ENCODE assay signal across 10 mouse cellular contexts in the genomic region with DNA sequence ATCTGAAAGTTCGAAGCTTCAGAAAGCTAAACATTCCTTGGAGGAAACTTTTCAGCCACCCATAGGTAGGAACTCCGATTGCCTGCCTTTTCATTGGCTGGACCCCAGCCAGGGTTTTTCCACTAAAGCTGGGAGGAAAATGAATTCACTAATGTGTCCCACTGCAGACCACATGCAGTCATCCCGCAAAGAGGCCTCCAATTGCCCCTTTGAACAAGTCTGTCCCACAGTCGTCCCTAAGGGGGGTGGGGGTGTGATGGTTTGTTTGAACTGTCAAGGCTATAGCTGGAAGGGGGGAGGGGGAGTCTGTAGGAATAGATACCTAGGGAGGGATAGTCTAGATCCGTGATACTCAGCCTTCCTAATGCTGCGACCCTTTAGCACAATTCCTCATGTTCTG. TPM values are rescaled to one million over a fixed set of nuclear protein-coding genes. Genes with fewer than 3 reads are reported as not detected.
DNase-seq lines count a peak whose midpoint lies in the region; ATAC-seq lines count a peak whose summit lies in the region.
"Had no signal": no experiment of that assay in that cellular context is flagged by ENCODE, and none has a peak within 500 bp of the region (broad histone marks: within the 10 kb centered on the region; RNA-seq: fewer than 3 reads in every experiment).

No protein-coding gene starts in this region.

- intact Hi-C loops in heart, postnatal 25 days (cut with DNase I), result no loop called here

- H3K4me2 ChIP-seq in neural tube, embryonic 11.5 days (ENCODE audit: low read depth), result no peak overlapping the region

- H3K27me3 ChIP-seq in neural tube, embryonic 11.5 days (ENCODE audit: control insufficient read depth, insufficient read depth, low read length), result peaks cover 3% of the 10 kb centered on the region; the same call in 1 of the 2 replicates
- H3K27me3 ChIP-seq: Patski had no signal

- H3K4me3 ChIP-seq in neural tube, embryonic 11.5 days (ENCODE audit: low read depth, low read length), result no peak overlapping the region

- no peaks in the 10 kb centered on the region for H3K9me3 ChIP-seq in neural tube, embryonic 11.5 days (ENCODE audit: control insufficient read depth, low read length)

- peak; percentile 91 for DNase-seq in heart, adult 11 months
- no peak for DNase-seq in heart, postnatal 25 days (ENCODE audit: low spot score)
- DNase-seq in adrenal gland, adult 18-20 months (ENCODE audit: low spot score in 2 of 2), result peak; percentile 29 to 31
- peak; percentile 19 to 39 for DNase-seq in heart, adult 18-20 months
- peak; percentile 36 for DNase-seq in kidney, adult 11 months
- peak; percentile 24 for DNase-seq in neural tube, embryonic 11.5 days (ENCODE audit: low spot score)
- no peak for DNase-seq in spleen, postnatal 4 days (ENCODE audit: low spot score in 2 of 2)

- H3K36me3 ChIP-seq in neural tube, embryonic 11.5 days (ENCODE audit: control insufficient read depth, insufficient read depth, low read length), result no peaks in the 10 kb centered on the region

- H3K27ac ChIP-seq in neural tube, embryonic 11.5 days (ENCODE audit: low read depth, low read length), result no peak overlapping the region

- ATAC-seq in neural tube, embryonic 11.5 days (ENCODE audit: insufficient read depth, low FRiP score, low TSS enrichment), result peak; percentile 46; the same call in 1 of the 2 replicates
- no peak for ATAC-seq in megakaryocyte progenitor cell, adult 5-6 weeks (replicated peaks; ENCODE audit: poor library complexity)

- H3K9ac ChIP-seq in neural tube, embryonic 11.5 days (ENCODE audit: low read length), result no peak overlapping the region

- WGBS in neural tube, embryonic 11.5 days, result 29% methylated on average over 6 of the region's 6 CpGs

- H3K4me1 ChIP-seq in neural tube, embryonic 11.5 days (ENCODE audit: control insufficient read depth, insufficient read depth, low read length), result no peaks in the 10 kb centered on the region

RNA-seq across cellular contexts. Expression of a gene that starts 1.1 kb away (rescaled TPM):
- 10 to 100 TPM; 43.7 to 55.0 TPM for total RNA-seq in heart, postnatal 25 days (2021)
- total RNA-seq in adrenal gland, adult 18-20 months (2021), result 10 to 100 TPM; 41.9 to 46.7 TPM
- 10 to 100 TPM; 40.0 to 55.0 TPM for total RNA-seq in heart, adult 18-20 months (2021)
- polyA plus RNA-seq in neural tube, embryonic 11.5 days (2014; fragmentation: Nextera tagmentation; extraction: Ambion mirVana), result 6.6 and 7.9 TPM in 2 replicates
- total RNA-seq in megakaryocyte progenitor cell, adult 5-6 weeks (2015), result 29.4 and 32.6 TPM in 2 replicates
- 35.6 and 37.4 TPM in 2 replicates for total RNA-seq in megakaryocyte progenitor cell, adult 5-6 weeks (2017)

RNA-seq across cellular contexts. Expression of a gene that starts 19.3 kb away (rescaled TPM):
- total RNA-seq in heart, postnatal 25 days (2021), result 1 to 10 TPM; 6.3 to 8.1 TPM
- total RNA-seq in adrenal gland, adult 18-20 months (2021), result 100 to 1,000 TPM; 284 to 319 TPM
- 1 to 10 TPM; 2.1 to 2.2 TPM for total RNA-seq in heart, adult 18-20 months (2021)
- 20.4 and 24.0 TPM in 2 replicates for polyA plus RNA-seq in neural tube, embryonic 11.5 days (2014; fragmentation: Nextera tagmentation; extraction: Ambion mirVana)
- not detected in 2 replicates for total RNA-seq in megakaryocyte progenitor cell, adult 5-6 weeks (2015)
- not detected in 2 replicates for total RNA-seq in megakaryocyte progenitor cell, adult 5-6 weeks (2017)
- polyA plus RNA-seq: Patski had no signal

RNA-seq across cellular contexts. Expression of a gene that starts 32.2 kb away (rescaled TPM):
- under 1 TPM; 0.48 to 0.55 TPM for total RNA-seq in heart, postnatal 25 days (2021)
- total RNA-seq in adrenal gland, adult 18-20 months (2021), result 1 to 10 TPM; 1.7 to 2.2 TPM
- total RNA-seq in heart, adult 18-20 months (2021), result under 1 TPM; 0.30 to 0.64 TPM
- 24.2 and 28.5 TPM in 2 replicates for polyA plus RNA-seq in neural tube, embryonic 11.5 days (2014; fragmentation: Nextera tagmentation; extraction: Ambion mirVana)
- 34.5 and 38.5 TPM in 2 replicates for total RNA-seq in megakaryocyte progenitor cell, adult 5-6 weeks (2015)
- total RNA-seq in megakaryocyte progenitor cell, adult 5-6 weeks (2017), result 35.3 and 42.9 TPM in 2 replicates

RNA-seq across cellular contexts. Expression of a gene that starts 54.0 kb away (rescaled TPM):
- total RNA-seq in heart, postnatal 25 days (2021), result under 1 TPM in 1 of 2 experiments, not detected in 1; 0.39 TPM
- not detected for total RNA-seq in adrenal gland, adult 18-20 months (2021)
- total RNA-seq in heart, adult 18-20 months (2021), result under 1 TPM in 1 of 2 experiments, not detected in 1; 0.57 TPM
- not detected in 2 replicates for polyA plus RNA-seq in neural tube, embryonic 11.5 days (2014; fragmentation: Nextera tagmentation; extraction: Ambion mirVana)
- not detected in 2 replicates for total RNA-seq in megakaryocyte progenitor cell, adult 5-6 weeks (2015)
- total RNA-seq in megakaryocyte progenitor cell, adult 5-6 weeks (2017), result 0.04 TPM in 1 of 2 replicates, not detected in the other
- total RNA-seq: left cerebral cortex, postnatal 10 days had no signal

Comparison
In these comparisons a context has a peak if more than half of its experiments do, and no peak if none do; other contexts are left out.
1. DNase-seq: peak in heart, adult 11 months (single experiment), adrenal gland, adult 18-20 months (2 of 2), heart, adult 18-20 months (2 of 2), kidney, adult 11 months (single experiment) and neural tube, embryonic 11.5 days (single experiment); none in heart, postnatal 25 days (single experiment) and spleen, postnatal 4 days (0 of 2).
2. RNA of a gene that starts 19.3 kb away (total RNA-seq): 284 to 319 TPM in adrenal gland, adult 18-20 months; 6.3 to 8.1 TPM in heart, postnatal 25 days, 2.1 to 2.2 TPM in heart, adult 18-20 months and not detected in megakaryocyte progenitor cell, adult 5-6 weeks; every median in the first group is over 10 times any median in the second.
3. RNA of a gene that starts 32.2 kb away (total RNA-seq): 34.5 to 42.9 TPM in megakaryocyte progenitor cell, adult 5-6 weeks; 1.7 to 2.2 TPM in adrenal gland, adult 18-20 months, 0.30 to 0.64 TPM in heart, adult 18-20 months and 0.48 to 0.55 TPM in heart, postnatal 25 days; every median in the first group is over 10 times any median in the second.